Comparison of ENCODE assay signal across 1 mouse cellular context in the genomic region with DNA sequence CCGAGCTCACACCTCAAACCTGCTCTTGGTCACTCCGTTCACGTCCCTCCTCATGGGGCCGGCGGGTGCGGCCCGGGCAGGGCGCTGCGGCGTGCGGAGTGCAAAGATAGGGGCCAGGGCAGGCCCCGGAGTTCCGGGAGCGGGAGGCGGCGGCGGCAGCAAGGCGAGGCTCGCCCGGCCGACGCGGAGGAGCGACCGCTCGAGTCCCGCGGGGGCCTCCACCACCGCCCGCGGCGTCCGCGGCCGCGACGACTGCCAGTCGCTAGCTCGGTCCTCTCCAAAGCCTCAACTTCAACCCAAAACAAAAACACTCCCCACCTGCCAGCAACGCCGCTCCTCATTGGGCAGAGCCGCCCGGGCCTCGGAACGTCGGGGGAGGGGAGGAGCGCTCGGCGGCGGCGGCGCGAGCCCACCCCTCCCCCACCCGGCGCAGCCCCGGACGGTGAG.
TF ChIP-seq lines count a peak whose summit lies in the region.

No protein-coding gene starts in this region.

TF ChIP-seq in CH12.LX, 34 proteins besides CTCF, POLR2A, EP300 and RAD21 (continued from another document):
- TF ChIP-seq MAFK (IDR thresholded peaks at IDR 0.05; ENCODE audit: insufficient replicate concordance, low read length) (0 out of 2 replicates have a peak, but pooled peaks have one; percentile 6), JUN (IDR thresholded peaks at IDR 0.05; ENCODE audit: insufficient read depth, low read depth, low read length) (no peak), MAX (IDR thresholded peaks at IDR 0.05; ENCODE audit: low read length) (peak; percentile 69; the same call in 1 of the 2 replicates), MXI1 (IDR thresholded peaks at IDR 0.05; ENCODE audit: low read depth, low read length) (peak; percentile 80; the same call in 1 of the 2 replicates), ZKSCAN1 (IDR thresholded peaks at IDR 0.05; ENCODE audit: borderline replicate concordance, low read depth, low read length) (no peak), GABPA (IDR thresholded peaks at IDR 0.05; ENCODE audit: insufficient replicate concordance, low read depth, low read length) (no peak), ELF1 (IDR thresholded peaks at IDR 0.05; ENCODE audit: low read depth, low read length) (peak; percentile 42; the same call in 1 of the 2 replicates), NRF1 (IDR thresholded peaks at IDR 0.05; ENCODE audit: low read depth, low read length) (peak; percentile 52; the same call in 1 of the 2 replicates), E2F4 (IDR thresholded peaks at IDR 0.05; ENCODE audit: insufficient replicate concordance, low read depth, low read length) (no peak), TCF12 (IDR thresholded peaks at IDR 0.05; ENCODE audit: low read depth, low read length) (peak; percentile 74), ZC3H11A (IDR thresholded peaks at IDR 0.05; ENCODE audit: low read depth, low read length) (no peak), MAZ (IDR thresholded peaks at IDR 0.05; ENCODE audit: low read depth, low read length) (peak; percentile 88; the same call in 1 of the 2 replicates), IRF4 (IDR thresholded peaks at IDR 0.05; ENCODE audit: low read depth, low read length) (peak; percentile 36; the same call in 1 of the 2 replicates), PAX5 (IDR thresholded peaks at IDR 0.05; ENCODE audit: low read length) (no peak), USF1 (IDR thresholded peaks at IDR 0.05; ENCODE audit: low read depth, low read length) (no peak), MEF2A (IDR thresholded peaks at IDR 0.05; ENCODE audit: borderline replicate concordance, low read depth, low read length) (peak; percentile 65; the same call in 1 of the 2 replicates), HCFC1 (IDR thresholded peaks at IDR 0.05; ENCODE audit: low read depth, low read length) (peak; percentile 80), ETS1 (conservative IDR thresholded peaks at IDR 0.05; ENCODE audit: low read depth, low read length) (0 out of 2 replicates have a peak, but pooled peaks have one; percentile 9), USF2 (conservative IDR thresholded peaks at IDR 0.05; ENCODE audit: low read depth, low read length) (no peak), KAT2A (IDR thresholded peaks at IDR 0.05; ENCODE audit: insufficient replicate concordance, low read length) (peak; percentile 73; the same call in 1 of the 2 replicates), CHD2 (IDR thresholded peaks at IDR 0.05; ENCODE audit: low read length) (peak; percentile 98), SIN3A (IDR thresholded peaks at IDR 0.05; ENCODE audit: low read length) (peak; percentile 98), RCOR1 (conservative IDR thresholded peaks at IDR 0.05; ENCODE audit: low read depth, low read length) (peak; percentile 66; the same call in 1 of the 2 replicates), CHD1 (IDR thresholded peaks at IDR 0.05; ENCODE audit: low read depth, low read length) (no peak)
